Mouse (Mus musculus) CD4-positive, CD25-positive, alpha-beta regulatory T cell (primary cell): ENCODE results near the gene Tuba8. TPM values are rescaled to one million over a fixed set of nuclear protein-coding genes. Genes with fewer than 3 reads are reported as not detected.

ENCODE experiments used
- polyA plus RNA-seq: library from polyadenylated mRNA; unstranded; fragments of 100-300 nt; shearing (Covaris generic); gene quantifications from one replicate; pipeline ENCODE4 v1.2.1, GENCODE M21; 2017

The Tuba8 gene
- 0.20 TPM for polyA plus RNA-seq

DNA sequence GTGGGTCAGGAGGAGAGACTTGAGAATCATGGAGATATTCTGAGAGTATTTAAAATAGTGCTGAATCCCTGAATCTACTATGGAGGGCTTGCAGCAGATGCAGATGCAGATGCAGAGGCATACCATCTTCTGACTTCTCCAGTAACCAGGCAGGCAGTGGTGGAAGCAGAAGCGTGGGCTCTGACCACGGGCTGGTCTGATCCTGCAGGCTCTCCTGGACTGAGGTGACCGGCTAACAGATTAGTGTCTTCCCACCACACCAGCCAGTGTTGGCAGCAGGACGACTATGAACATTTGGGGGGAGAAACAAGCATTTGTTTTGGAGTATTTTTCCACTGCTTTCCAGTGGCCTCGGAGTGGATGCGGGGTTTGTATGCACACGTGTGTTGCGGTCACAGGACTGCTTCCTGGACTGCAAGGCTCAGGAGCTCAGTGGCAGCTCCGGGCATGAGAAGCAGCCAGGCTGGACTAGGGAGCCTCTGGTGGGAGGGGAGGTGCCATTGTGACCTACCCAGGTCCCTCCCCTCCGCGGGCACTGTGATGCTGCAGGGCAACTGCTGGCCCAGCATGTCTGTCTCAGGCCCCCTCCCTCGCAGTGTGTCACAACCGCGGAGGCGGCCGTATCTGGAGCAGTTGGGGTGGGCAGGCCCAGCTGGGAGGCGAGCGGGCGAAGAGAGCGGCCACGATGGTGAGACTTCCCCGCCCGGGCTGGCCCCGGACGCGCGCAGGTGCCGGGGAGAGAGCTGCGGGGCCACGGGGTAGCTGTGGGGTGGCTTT is at the start of gene Tuba8:
Gene Tuba8, plus strand, starts transcription at position 548 of the 777 bp plus-strand sequence.

DNA sequence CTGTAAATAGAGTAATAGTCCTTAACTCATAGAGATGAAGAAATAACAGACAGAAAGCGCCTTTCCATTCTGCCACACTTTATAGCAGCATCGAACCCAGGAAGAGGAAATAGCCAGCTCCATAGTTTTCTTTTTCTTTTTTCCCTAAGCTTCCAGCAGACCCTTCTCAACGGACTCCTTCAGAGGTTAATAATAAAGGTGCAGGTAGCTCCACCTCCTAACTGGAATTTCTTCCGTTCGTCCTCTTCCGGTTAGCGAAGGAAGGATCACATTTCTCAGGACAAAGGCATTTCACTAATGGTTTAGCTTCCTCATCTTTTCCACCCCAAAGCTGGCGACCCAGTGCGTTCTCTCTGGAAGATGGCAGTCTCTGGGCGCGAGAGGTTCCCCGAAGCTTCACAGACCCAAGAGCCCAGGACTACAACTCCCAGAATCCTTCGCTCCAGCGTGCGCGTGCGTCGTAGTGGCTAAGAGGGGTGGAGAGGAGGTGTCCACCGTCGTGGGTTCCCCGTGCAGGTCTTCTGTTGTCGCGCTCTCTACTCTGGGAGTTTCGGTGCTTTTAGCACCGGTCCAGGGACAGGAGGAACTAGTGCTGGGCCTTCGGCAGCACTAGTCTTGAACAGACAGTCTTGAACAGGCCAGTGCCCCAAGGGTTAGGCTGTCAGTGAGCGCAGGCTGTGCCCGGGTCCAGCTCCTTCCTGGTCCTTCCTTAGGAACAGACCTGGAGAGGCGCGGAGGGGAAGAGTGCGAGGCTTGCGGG is 26.9 kb upstream of the Tuba8 start, which contains the start of gene Pex26:
Gene Pex26, plus strand, starts transcription at position 254 of the 760 bp plus-strand sequence.

DNA sequence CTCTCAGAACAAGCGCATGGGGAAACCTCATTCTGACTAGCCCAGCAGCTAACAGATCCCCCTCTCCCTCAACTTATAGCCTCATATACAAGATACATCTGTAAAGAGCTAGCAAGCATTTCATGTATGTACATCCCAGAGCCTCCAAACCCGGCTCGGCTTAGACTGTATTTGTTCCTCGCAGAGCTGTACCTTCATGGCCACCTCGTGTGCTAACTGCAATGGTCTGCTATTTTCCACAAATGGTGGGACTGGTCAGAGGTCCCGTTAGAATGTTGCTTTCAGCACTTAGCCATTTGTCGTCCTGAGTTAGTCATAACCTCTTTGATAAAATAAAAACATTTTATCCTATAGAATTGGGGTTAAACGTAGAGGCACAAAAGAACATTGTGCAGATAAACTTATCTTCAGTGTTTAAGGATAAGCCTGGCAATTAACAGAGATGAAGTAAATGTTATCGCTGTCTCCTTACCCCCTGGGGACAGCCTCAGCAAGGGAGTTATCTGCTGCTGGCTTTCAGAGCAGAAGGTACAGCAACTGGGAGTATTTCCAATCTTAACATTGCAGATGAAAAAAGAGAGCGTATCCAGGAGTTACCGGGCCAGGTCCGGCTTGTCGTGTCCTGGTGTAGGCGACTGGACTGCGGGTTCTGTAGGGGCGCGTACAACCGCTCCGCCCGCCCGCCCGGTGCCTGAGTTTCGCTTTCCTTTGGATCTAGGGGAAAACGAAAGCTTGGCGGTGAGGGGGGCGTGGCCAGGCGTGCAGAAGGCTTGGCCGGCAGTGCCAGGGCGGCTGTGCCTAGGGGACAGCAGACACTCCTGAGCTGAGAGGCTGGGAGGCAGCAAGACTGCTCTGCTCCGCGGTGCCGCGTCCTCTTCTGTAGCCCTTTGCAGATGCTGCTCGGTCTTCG is 34.9 kb downstream of the Tuba8 start, which contains the start of gene Usp18:
Gene Usp18, plus strand, starts transcription at position 780 of the 910 bp plus-strand sequence.

Other genes with a start within 250 kb of the Tuba8 start
- 12.9 TPM for gene Mical3, start 79.7 kb upstream of the Tuba8 start, polyA plus RNA-seq
- gene Pex26, start 27.0 kb upstream of the Tuba8 start, polyA plus RNA-seq, result 10.4 TPM
- gene Usp18, start 35.2 kb downstream of the Tuba8 start, polyA plus RNA-seq, result 78.0 TPM
- 0.13 TPM for gene Slc6a13, start 89.5 kb downstream of the Tuba8 start, polyA plus RNA-seq
- gene Slc6a12, start 132.4 kb downstream of the Tuba8 start, polyA plus RNA-seq, result not detected